Mouse (Mus musculus) intestine, embryonic 14.5 days (tissue): Measurements from ENCODE around the gene Sdhc. TPM values are rescaled to one million over a fixed set of nuclear protein-coding genes. Genes with fewer than 3 reads are reported as not detected.

Experiments
- ATAC-seq: fragments of 200-750 bp; cut with Nextera tagmentation; replicated peaks from 2 replicates; pipeline ENCODE4 v1.8.0; 2017; ENCODE audit warnings: low read depth, moderate number of reproducible peaks, moderate TSS enrichment, moderate library complexity; ENCODE audit not compliant: low FRiP score, low TSS enrichment
- DNase-seq: peaks from one replicate; pipeline ENCODE4 v3.0.0-alpha.2; 2018; ENCODE audit warnings: low spot score
- H3K27ac ChIP-seq: fragments of 300-500 bp; sonication (generic); 2 replicates; pipeline ENCODE4 v1.5.1; 2014; ENCODE audit warnings: low read depth, mild to moderate bottlenecking, control low read depth
- H3K27me3 ChIP-seq: fragments of 300-500 bp; sonication (generic); replicated peaks from 2 replicates; pipeline ENCODE4 v1.6.1; 2014; ENCODE audit warnings: low read length, control low read depth; ENCODE audit not compliant: control insufficient read depth, insufficient read depth
- H3K36me3 ChIP-seq: fragments of 300-500 bp; sonication (generic); 2 replicates; pipeline ENCODE4 v1.6.1; 2014; ENCODE audit warnings: low read length, control low read depth; ENCODE audit not compliant: control insufficient read depth, insufficient read depth
- H3K4me1 ChIP-seq: fragments of 300-500 bp; sonication (generic); replicated peaks from 2 replicates; pipeline ENCODE4 v1.6.1; 2014; ENCODE audit warnings: low read length, control low read depth, mixed read lengths; ENCODE audit not compliant: control insufficient read depth, insufficient read depth
- H3K4me2 ChIP-seq: fragments of 300-500 bp; sonication (generic); 2 replicates; pipeline ENCODE4 v1.6.1; 2014; ENCODE audit warnings: low read length
- H3K4me3 ChIP-seq: fragments of 300-500 bp; sonication (generic); 2 replicates; pipeline ENCODE4 v1.5.1; 2014; ENCODE audit warnings: low read depth, low read length, control low read depth, mixed read lengths
- H3K9ac ChIP-seq: fragments of 300-500 bp; sonication (generic); 2 replicates; pipeline ENCODE4 v1.6.1; 2014; ENCODE audit warnings: mild to moderate bottlenecking, low read length
- H3K9me3 ChIP-seq: fragments of 300-500 bp; sonication (generic); 2 replicates; pipeline ENCODE4 v1.6.1; 2016; ENCODE audit warnings: low read length, control low read depth; ENCODE audit not compliant: control insufficient read depth
- WGBS: fragments of 180-500 bp; shearing (Covaris S2); extraction: QIAGEN DNeasy Blood & Tissue Kit; methylation state at CpG from one replicate; pipeline ENCODE4 v1.1.7; 2014; 5-methylcytosine and 5-hydroxymethylcytosine counted together
- polyA plus RNA-seq: library from polyadenylated mRNA; unstranded; fragments of >200 nt; fragmentation: Nextera tagmentation; extraction: Ambion mirVana; gene quantifications from 2 replicates; pipeline ENCODE4 v1.2.1, GENCODE M21; 2014

Sdhc gene
- polyA plus RNA-seq, 1 experiment from 2014 or later = 341 TPM

DNA sequence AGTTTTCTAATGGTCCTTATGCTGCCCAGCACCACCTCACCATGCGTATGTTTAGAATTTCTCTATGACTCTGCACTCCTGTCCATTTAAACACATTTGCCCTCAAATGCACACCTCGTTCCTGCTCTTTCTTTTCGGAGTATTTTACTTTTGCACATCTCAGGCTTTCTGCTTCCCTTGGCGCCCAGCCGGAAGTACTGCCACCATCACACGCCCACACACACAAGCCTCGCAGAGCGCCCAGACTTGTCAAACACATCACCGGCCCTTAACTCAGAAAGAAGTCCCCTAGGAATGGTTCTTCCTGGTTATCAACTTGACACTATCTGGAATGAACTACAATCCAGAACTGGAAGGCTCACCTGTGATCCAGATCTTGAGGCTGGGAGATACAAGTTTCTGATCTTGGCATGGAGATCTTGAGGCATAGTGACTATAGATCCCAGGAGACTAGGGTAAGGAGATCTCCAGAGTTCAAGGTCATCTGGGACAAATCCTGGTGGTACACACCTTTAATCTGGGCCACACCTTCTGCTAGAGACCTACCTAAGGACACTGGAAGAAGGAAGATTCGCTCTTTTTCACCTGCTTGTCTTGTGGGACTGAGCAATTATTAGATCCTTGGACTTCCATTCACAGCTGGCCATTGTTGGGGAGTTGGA is 47.1 kb downstream of the Sdhc start:
- Histone ChIP-seq H3K4me2 (peak overlapping the region; percentile 60), H3K4me3 (peak overlapping the region; percentile 66), H3K4me1 (peaks cover 6% of the 10 kb centered on the region), H3K36me3 (no peaks in the 10 kb centered on the region), H3K27ac (no peak overlapping the region), H3K9me3 (no peaks in the 10 kb centered on the region), H3K9ac (0 out of 2 replicates have a peak overlapping the region, but pooled peaks have one; percentile 20), H3K27me3 (no peaks in the 10 kb centered on the region)
- 11% methylated on average over 10 of the region's 10 CpGs for WGBS
- ATAC-seq (peak; percentile 30), DNase-seq (no peak)

DNA sequence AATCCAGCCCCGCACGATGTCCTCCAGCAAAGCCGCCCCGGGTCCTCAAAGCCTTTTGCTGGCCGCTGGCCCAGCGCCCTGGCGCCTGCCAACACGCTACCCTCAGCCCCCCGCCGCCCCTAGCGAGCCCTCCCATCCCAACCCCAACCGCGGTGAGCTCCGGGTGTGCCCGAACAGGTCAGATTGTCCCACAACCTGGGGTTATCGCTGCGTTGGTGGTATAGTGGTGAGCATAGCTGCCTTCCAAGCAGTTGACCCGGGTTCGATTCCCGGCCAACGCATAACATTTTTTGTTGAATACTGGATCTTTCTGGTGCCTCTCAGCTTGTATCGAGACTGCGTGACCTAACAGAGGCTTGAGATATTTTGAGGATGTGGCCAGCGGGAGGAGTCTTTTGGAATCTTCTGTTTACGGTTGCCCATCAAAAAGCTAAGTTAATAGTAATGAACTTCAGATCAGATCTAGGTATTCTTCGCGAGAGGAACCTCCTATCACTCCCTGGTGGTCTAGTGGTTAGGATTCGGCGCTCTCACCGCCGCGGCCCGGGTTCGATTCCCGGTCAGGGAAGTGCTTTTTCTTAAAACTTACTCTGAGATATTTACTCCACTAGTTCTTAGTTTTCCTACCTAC is 47.7 kb downstream of the Sdhc start:
- H3K4me2 ChIP-seq = peak overlapping the region; percentile 60
- H3K9me3 ChIP-seq = no peaks in the 10 kb centered on the region
- DNase-seq = peak; percentile 99
- peak; percentile 92 for ATAC-seq
- H3K4me3 ChIP-seq = peak overlapping the region; percentile 66
- under 1% methylated on average over 35 of the region's 35 CpGs for WGBS
- H3K27me3 ChIP-seq = no peaks in the 10 kb centered on the region
- H3K9ac ChIP-seq = peak overlapping the region; percentile 66
- H3K27ac ChIP-seq = peak overlapping the region; percentile 65; the same call in 1 of the 2 replicates
- H3K36me3 ChIP-seq = no peaks in the 10 kb centered on the region
- peaks cover 6% of the 10 kb centered on the region for H3K4me1 ChIP-seq

DNA sequence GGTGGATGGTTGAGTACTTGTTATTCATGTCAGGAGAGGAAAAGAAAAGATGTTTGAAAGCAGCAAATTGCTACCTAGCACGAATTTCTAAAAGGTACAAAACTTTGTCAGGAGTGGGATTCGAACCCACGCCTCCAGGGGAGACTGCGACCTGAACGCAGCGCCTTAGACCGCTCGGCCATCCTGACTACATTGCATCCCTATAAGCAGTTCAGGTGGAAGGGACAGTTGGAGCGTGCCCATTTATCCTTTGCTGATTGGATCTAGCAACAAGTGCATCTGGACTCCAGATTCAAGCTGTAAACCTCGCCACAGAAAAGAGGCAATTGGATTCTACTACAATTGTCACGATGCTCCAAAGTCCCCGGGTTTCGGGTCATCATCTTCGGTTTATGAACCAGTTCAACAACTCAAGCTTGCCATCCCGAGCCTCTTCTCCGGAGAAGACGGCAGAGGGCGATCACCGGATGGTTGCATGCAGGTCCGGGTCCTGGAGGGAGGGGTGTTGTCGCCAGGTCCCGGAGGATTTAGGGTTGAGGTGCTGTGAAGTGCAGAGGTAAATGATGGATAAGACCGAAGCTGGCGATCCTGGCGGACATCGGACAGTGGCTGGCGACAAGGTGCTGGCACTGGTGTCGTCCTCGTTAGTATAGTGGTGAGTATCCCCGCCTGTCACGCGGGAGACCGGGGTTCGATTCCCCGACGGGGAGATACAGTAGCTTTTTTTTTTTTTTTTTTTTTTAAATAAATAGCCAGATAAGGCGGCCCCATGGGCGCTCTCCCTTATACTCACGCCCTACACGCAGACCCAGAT is 48.5 kb downstream of the Sdhc start:
- H3K9ac ChIP-seq = peak overlapping the region; percentile 66
- no peaks in the 10 kb centered on the region for H3K9me3 ChIP-seq
- peak overlapping the region; percentile 60 for H3K4me2 ChIP-seq
- peaks cover 6% of the 10 kb centered on the region for H3K4me1 ChIP-seq
- peak; percentile 85 for ATAC-seq
- peak overlapping the region; percentile 66 for H3K4me3 ChIP-seq
- no peaks in the 10 kb centered on the region for H3K27me3 ChIP-seq
- no peaks in the 10 kb centered on the region for H3K36me3 ChIP-seq
- under 1% methylated on average over 40 of the region's 40 CpGs for WGBS
- peak; percentile 100 for DNase-seq
- peak overlapping the region; percentile 65; the same call in 1 of the 2 replicates for H3K27ac ChIP-seq

DNA sequence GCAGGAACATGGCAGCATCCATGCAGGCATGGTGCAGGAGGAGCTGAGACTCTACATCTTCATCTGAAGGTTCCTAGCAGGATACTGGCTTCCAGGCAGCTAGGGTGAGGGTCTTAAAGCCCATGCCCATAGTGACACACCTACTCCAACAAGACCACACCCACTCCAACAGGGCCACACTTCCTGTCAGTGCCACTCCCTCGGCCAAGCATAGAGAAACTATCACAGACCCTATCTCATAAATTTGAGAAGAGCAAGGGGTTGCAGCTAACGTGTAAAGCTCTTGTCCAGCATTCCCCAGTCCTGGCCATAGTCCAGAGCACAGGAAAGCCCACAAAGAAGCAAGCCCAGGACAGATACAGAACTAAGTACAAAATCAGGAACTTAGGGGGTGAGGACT is 49.4 kb downstream of the Sdhc start:
- Histone ChIP-seq H3K9ac (no peak overlapping the region), H3K4me2 (no peak overlapping the region)

DNA sequence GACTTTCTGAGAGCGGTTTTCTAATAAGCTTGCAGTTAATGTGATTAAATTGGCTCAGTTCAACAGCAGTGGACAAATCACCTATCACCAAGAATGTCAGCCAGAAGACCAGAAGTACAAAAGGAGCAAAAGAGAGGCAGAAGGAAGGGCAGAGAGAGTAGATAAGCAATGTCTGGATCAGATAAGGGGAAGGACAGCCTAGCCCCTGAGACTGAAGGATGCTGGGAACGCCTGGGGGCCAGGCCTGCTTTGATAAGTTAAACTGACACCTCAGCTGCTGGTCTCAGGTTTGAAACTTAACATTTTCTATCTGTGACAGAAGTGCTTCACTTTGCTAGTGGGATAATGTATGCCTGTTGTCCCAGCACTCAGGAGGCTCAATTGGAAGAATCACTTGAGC is 52.8 kb downstream of the Sdhc start:
- Histone ChIP-seq H3K4me1 (peaks cover 4% of the 10 kb centered on the region; the same call in 1 of the 2 replicates), H3K27ac (no peak overlapping the region)
- WGBS = 49% methylated on average over 2 of the region's 2 CpGs

More for the DNA sequence above, 49.4 kb downstream of the Sdhc start:
- Histone ChIP-seq H3K27me3 (no peaks in the 10 kb centered on the region), H3K4me1 (peaks cover 7% of the 10 kb centered on the region), H3K27ac (no peak overlapping the region), H3K9me3 (no peaks in the 10 kb centered on the region), H3K36me3 (no peaks in the 10 kb centered on the region), H3K4me3 (no peak overlapping the region)
- DNase-seq = no peak
- WGBS = 57% methylated on average over 2 of the region's 2 CpGs
- no peak for ATAC-seq

DNA sequence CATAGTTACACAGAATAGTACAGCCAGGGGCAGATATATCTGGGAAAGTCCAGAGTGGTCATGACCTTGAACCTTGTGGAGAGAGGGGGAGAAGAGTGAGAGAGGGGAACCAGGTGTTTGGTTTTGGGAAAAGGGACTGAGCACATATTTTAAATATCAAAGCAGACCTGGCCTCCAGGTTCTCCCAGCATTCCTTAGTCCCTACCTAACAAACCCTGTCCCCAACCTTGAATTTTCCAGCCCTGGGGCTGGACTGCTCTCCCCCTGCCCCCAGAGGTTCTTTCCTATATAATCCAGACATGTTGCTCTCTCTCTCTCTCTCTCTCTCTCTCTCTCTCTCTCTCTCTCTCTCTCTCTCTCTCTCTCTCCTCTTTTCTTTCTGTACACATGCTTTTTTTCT is 53.3 kb downstream of the Sdhc start:
- Histone ChIP-seq H3K9me3 (no peaks in the 10 kb centered on the region), H3K9ac (no peak overlapping the region), H3K27ac (no peak overlapping the region), H3K4me2 (no peak overlapping the region), H3K4me3 (no peak overlapping the region), H3K4me1 (peaks cover 4% of the 10 kb centered on the region; the same call in 1 of the 2 replicates), H3K27me3 (no peaks in the 10 kb centered on the region), H3K36me3 (no peaks in the 10 kb centered on the region)
- ATAC-seq = no peak
- DNase-seq = no peak

More for the DNA sequence above, 52.8 kb downstream of the Sdhc start:
- Histone ChIP-seq H3K4me2 (no peak overlapping the region), H3K36me3 (no peaks in the 10 kb centered on the region), H3K9ac (no peak overlapping the region), H3K27me3 (no peaks in the 10 kb centered on the region), H3K9me3 (no peaks in the 10 kb centered on the region), H3K4me3 (no peak overlapping the region)
- ATAC-seq (no peak), DNase-seq (no peak)

DNA sequence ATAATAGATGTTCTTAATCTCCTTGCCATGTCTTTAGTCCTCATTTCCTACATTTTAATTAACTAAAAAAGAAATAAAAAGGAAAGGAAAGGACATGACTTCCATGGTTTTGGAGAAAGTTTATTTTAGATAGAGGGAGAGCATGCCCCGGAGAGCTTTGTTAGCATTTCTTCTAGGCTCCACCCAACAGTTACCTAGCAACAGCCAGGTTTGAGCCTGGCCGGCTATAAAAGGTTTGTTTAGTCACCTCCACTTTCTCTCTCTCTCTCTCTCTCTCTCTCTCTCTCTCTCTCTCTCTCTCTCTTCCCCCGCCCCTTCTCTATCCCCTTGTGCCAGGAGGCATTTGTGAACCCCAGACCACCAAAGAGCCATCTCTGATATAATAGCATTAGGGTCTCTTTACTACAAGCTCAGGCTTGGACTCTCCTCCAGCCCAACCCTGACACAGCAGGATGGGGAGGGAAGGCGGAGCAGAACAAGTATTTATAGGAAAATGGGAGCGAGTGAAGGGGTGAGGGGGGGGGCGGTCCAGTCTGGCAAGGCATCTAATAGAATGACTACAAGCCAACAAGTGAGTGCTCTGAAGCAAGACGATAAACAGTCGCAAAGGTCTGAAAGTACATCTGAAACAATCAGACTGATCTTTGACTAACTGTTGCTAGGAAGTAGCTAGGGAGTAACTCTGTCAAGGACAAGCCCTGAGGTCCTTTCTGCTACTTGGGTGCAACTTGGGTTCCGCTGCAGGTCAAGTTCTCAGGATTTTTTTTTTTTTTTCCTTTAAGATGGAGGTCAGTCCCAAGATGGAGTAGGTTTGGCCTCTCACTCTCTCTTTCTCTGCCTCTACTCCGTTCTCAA is 54.1 kb downstream of the Sdhc start:
- WGBS = 14% methylated on average over 10 of the region's 10 CpGs
- Histone ChIP-seq H3K36me3 (no peaks in the 10 kb centered on the region), H3K4me2 (peak overlapping the region; percentile 22), H3K9me3 (no peaks in the 10 kb centered on the region), H3K27me3 (no peaks in the 10 kb centered on the region), H3K4me1 (peaks cover 4% of the 10 kb centered on the region; the same call in 1 of the 2 replicates), H3K4me3 (no peak overlapping the region), H3K9ac (no peak overlapping the region), H3K27ac (no peak overlapping the region)
- DNase-seq (peak; percentile 59), ATAC-seq (0 out of 2 replicates have a peak, but pooled peaks have one; percentile 28)

DNA sequence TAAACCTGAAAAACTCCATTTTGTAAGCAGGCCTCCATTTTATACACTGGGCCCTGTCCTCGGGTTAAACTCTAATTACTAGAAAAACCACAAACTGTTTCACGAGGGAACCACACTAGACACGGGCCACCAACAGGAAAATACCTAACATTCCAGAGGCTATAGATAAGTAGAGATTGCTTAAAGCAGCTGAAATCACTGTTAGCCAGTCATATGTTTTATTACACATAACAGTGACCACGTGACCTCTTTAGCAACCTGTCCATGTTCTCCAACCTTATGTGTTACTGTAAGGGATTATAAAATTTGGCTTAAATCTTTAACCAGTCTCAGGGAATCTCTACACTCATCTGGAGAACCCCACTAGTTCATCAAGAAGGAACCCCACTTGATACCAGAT is 56.0 kb downstream of the Sdhc start:
- 66% methylated on average over 4 of the region's 4 CpGs for WGBS
- Histone ChIP-seq H3K36me3 (no peaks in the 10 kb centered on the region), H3K9ac (no peak overlapping the region)

More for the DNA sequence above, 56.0 kb downstream of the Sdhc start:
- no peak overlapping the region for H3K4me2 ChIP-seq
- DNase-seq = no peak
- H3K4me1 ChIP-seq = peaks cover 4% of the 10 kb centered on the region; the same call in 1 of the 2 replicates
- no peak overlapping the region for H3K27ac ChIP-seq
- H3K9me3 ChIP-seq = no peaks in the 10 kb centered on the region
- ATAC-seq = no peak
- H3K27me3 ChIP-seq = no peaks in the 10 kb centered on the region
- no peak overlapping the region for H3K4me3 ChIP-seq
